Mouse (Mus musculus) layer of hippocampus, adult 8-10 months (tissue): ENCODE measurements around the gene Gstp2. TPM values are rescaled to one million over a fixed set of nuclear protein-coding genes. Genes with fewer than 3 reads are reported as not detected.

Experiments used
- total RNA-seq, 4 experiments: library from RNA; stranded (reverse); gene quantifications; 2 replicates each; pipeline ENCODE4 v1.2.4; 2022

Gstp2 gene
- total RNA-seq, 4 experiments from 2014 or later = 44.8 to 75.0 (median 48.9) TPM

Other genes starting within 250 kb of the Gstp2 start
- gene Chka, start 194.2 kb downstream of the Gstp2 start, total RNA-seq = 100 to 1,000 TPM in 2 of 4 experiments, 10 to 100 TPM in 2; 77.7 to 128 (median 104) TPM
- gene Tcirg1, start 138.9 kb downstream of the Gstp2 start, total RNA-seq = 10 to 100 TPM; 19.4 to 39.9 (median 30.6) TPM
- 100 to 1,000 TPM; 114 to 145 (median 126) TPM for gene Ndufs8, start 133.2 kb downstream of the Gstp2 start, total RNA-seq
- gene Aldh3b1, start 116.2 kb downstream of the Gstp2 start, total RNA-seq = 1 to 10 TPM; 3.5 to 7.6 (median 5.5) TPM
- gene Unc93b1, start 110.8 kb downstream of the Gstp2 start, total RNA-seq = 10 to 100 TPM; 12.1 to 49.4 (median 31.1) TPM
- not detected for gene Aldh3b3, start 87.4 kb downstream of the Gstp2 start, total RNA-seq
- 1 to 10 TPM in 2 of 4 experiments, under 1 TPM in 2; 0.47 to 1.3 (median 0.90) TPM for gene Aldh3b2, start 73.7 kb downstream of the Gstp2 start, total RNA-seq
- 1 to 10 TPM; 1.5 to 2.7 (median 1.7) TPM for gene Acy3, start 59.5 kb downstream of the Gstp2 start, total RNA-seq
- not detected for gene Tbx10, start 53.3 kb downstream of the Gstp2 start, total RNA-seq
- 1 to 10 TPM; 7.7 to 9.4 (median 8.7) TPM for gene Nudt8, start 45.4 kb downstream of the Gstp2 start, total RNA-seq
- 1 to 10 TPM in 3 of 4 experiments, under 1 TPM in 1; 0.86 to 2.4 (median 1.7) TPM for gene Gm49405, start 45.4 kb downstream of the Gstp2 start, total RNA-seq
- gene Doc2g, start 42.7 kb downstream of the Gstp2 start, total RNA-seq = 1 to 10 TPM; 1.6 to 3.5 (median 3.0) TPM
- gene Ndufv1, start 33.2 kb downstream of the Gstp2 start, total RNA-seq = 100 to 1,000 TPM; 246 to 277 (median 263) TPM
- gene Gstp1, start 8.0 kb downstream of the Gstp2 start, total RNA-seq = 100 to 1,000 TPM; 395 to 468 (median 434) TPM
- not detected for gene Gstp3, start 13.5 kb upstream of the Gstp2 start, total RNA-seq
- gene Cabp2, start 35.6 kb upstream of the Gstp2 start, total RNA-seq = not detected
- 10 to 100 TPM; 27.6 to 38.9 (median 31.5) TPM for gene Cdk2ap2, start 51.2 kb upstream of the Gstp2 start, total RNA-seq
- gene Pitpnm1, start 54.0 kb upstream of the Gstp2 start, total RNA-seq = 100 to 1,000 TPM; 180 to 200 (median 193) TPM
- gene Aip, start 79.8 kb upstream of the Gstp2 start, total RNA-seq = 100 to 1,000 TPM; 117 to 127 (median 123) TPM
- gene Gpr152, start 93.8 kb upstream of the Gstp2 start, total RNA-seq = under 1 TPM in 1 of 4 experiments, not detected in 3; 0.07 TPM
- gene Cabp4, start 98.0 kb upstream of the Gstp2 start, total RNA-seq = under 1 TPM in 1 of 4 experiments, not detected in 3; 0.68 TPM
- gene Coro1b, start 102.6 kb upstream of the Gstp2 start, total RNA-seq = 10 to 100 TPM; 83.8 to 99.0 (median 98.2) TPM
- 1 to 10 TPM; 1.3 to 4.4 (median 1.6) TPM for gene Ptprcap, start 107.6 kb upstream of the Gstp2 start, total RNA-seq
- gene Rps6kb2, start 117.3 kb upstream of the Gstp2 start, total RNA-seq = 10 to 100 TPM; 30.1 to 44.3 (median 41.1) TPM
- 10 to 100 TPM in 1 of 4 experiments, 1 to 10 TPM in 3; 6.3 to 10.1 (median 8.9) TPM for gene Carns1, start 129.5 kb upstream of the Gstp2 start, total RNA-seq
- gene Tbc1d10c, start 145.3 kb upstream of the Gstp2 start, total RNA-seq = 1 to 10 TPM in 3 of 4 experiments, under 1 TPM in 1; 0.66 to 2.0 (median 1.4) TPM
- 100 to 1,000 TPM; 255 to 271 (median 266) TPM for gene Ppp1ca, start 146.0 kb upstream of the Gstp2 start, total RNA-seq
- gene Rad9a, start 155.6 kb upstream of the Gstp2 start, total RNA-seq = 10 to 100 TPM in 2 of 4 experiments, 1 to 10 TPM in 2; 8.7 to 11.6 (median 9.7) TPM
- gene Clcf1, start 168.2 kb upstream of the Gstp2 start, total RNA-seq = 1 to 10 TPM in 3 of 4 experiments, under 1 TPM in 1; 0.70 to 3.3 (median 1.9) TPM
- gene AC109138.7, start 168.3 kb upstream of the Gstp2 start, total RNA-seq = not detected
- 10 to 100 TPM; 13.3 to 25.1 (median 18.5) TPM for gene Pold4, start 185.9 kb upstream of the Gstp2 start, total RNA-seq
- 10 to 100 TPM; 64.8 to 79.5 (median 68.0) TPM for gene Ssh3, start 223.2 kb upstream of the Gstp2 start, total RNA-seq
- gene Ankrd13d, start 237.1 kb upstream of the Gstp2 start, total RNA-seq = 10 to 100 TPM; 60.3 to 77.2 (median 67.3) TPM